Mouse (Mus musculus) bone marrow macrophage, adult 2 months (primary cell): Measurements from ENCODE around the gene Esrrg. TPM values are rescaled to one million over a fixed set of nuclear protein-coding genes. Genes with fewer than 3 reads are reported as not detected.

ENCODE experiments used
- H3K27ac ChIP-seq: 2 replicates; pipeline ENCODE4 v1.5.1; 2012; ENCODE audit warnings: low read depth, low read length; ENCODE audit not compliant: insufficient read depth
- H3K4me1 ChIP-seq: 2 replicates; pipeline ENCODE4 v1.6.1; 2012; ENCODE audit warnings: low read length; ENCODE audit not compliant: control insufficient read depth, insufficient read depth
- H3K4me3 ChIP-seq: 2 replicates; pipeline ENCODE4 v1.5.1; 2012; ENCODE audit warnings: mild to moderate bottlenecking, low read length, moderate library complexity; ENCODE audit not compliant: insufficient read depth
- CTCF ChIP-seq: IDR thresholded peaks from 2 replicates; pipeline ENCODE4 v1.5.1; 2012; ENCODE audit warnings: low read depth, mild to moderate bottlenecking, low read length, moderate library complexity
- POLR2A ChIP-seq: IDR thresholded peaks from 2 replicates; pipeline ENCODE4 v1.6.1; 2012; ENCODE audit warnings: mild to moderate bottlenecking, low read depth, low read length, borderline replicate concordance
- polyA plus RNA-seq: library from polyadenylated mRNA; stranded (reverse); fragments of >200 nt; gene quantifications from 2 replicates; pipeline ENCODE4 v1.2.4, GENCODE M21; 2012; ENCODE audit not compliant: missing spikeins, insufficient read depth, insufficient read length

The Esrrg gene
- polyA plus RNA-seq, 1 experiment: not detected

- no peak overlapping the region for H3K27ac ChIP-seq
- no peaks in the 10 kb centered on the region for H3K4me1 ChIP-seq
- TF ChIP-seq CTCF (no peak), POLR2A (no peak)
- no peak overlapping the region for H3K4me3 ChIP-seq
Measured at GRCm38 (mm10) chr1:187759536-187759935, 150.9 kb downstream of the Esrrg start.

GRCm38 (mm10) chr1:187762641-187763450 lies 154.3 kb downstream of the Esrrg start:
- TF ChIP-seq CTCF: no peak
- no peaks in the 10 kb centered on the region for H3K4me1 ChIP-seq
- no peak overlapping the region for H3K4me3 ChIP-seq
- no peak overlapping the region for H3K27ac ChIP-seq

- H3K27ac ChIP-seq: no peak overlapping the region
- no peaks in the 10 kb centered on the region for H3K4me1 ChIP-seq
- no peak overlapping the region for H3K4me3 ChIP-seq
- TF ChIP-seq POLR2A (no peak), CTCF (no peak)
Measured at GRCm38 (mm10) chr1:187763451-187763755, 154.8 kb downstream of the Esrrg start.

- TF ChIP-seq CTCF (no peak), POLR2A (no peak)
- H3K4me1 ChIP-seq: no peaks in the 10 kb centered on the region
- no peak overlapping the region for H3K4me3 ChIP-seq
- H3K27ac ChIP-seq: no peak overlapping the region
Measured at GRCm38 (mm10) chr1:187763821-187764220, 155.2 kb downstream of the Esrrg start.

- no peak overlapping the region for H3K27ac ChIP-seq
- H3K4me3 ChIP-seq: no peak overlapping the region
- H3K4me1 ChIP-seq: no peaks in the 10 kb centered on the region
- TF ChIP-seq POLR2A: no peak
- no peak for TF ChIP-seq CTCF
Measured at GRCm38 (mm10) chr1:187765577-187765976, 157.0 kb downstream of the Esrrg start.

- H3K4me1 ChIP-seq: no peaks in the 10 kb centered on the region
- TF ChIP-seq CTCF (no peak), POLR2A (no peak)
- H3K27ac ChIP-seq: no peak overlapping the region
- H3K4me3 ChIP-seq: no peak overlapping the region
Measured at GRCm38 (mm10) chr1:187767355-187767754, 158.8 kb downstream of the Esrrg start.

- Histone ChIP-seq H3K27ac (no peak overlapping the region), H3K4me1 (no peaks in the 10 kb centered on the region), H3K4me3 (no peak overlapping the region)
- no peak for TF ChIP-seq POLR2A
- no peak for TF ChIP-seq CTCF
Measured at GRCm38 (mm10) chr1:187770234-187770633, 161.6 kb downstream of the Esrrg start.

- Histone ChIP-seq H3K4me1 (no peaks in the 10 kb centered on the region), H3K4me3 (no peak overlapping the region), H3K27ac (no peak overlapping the region)
- TF ChIP-seq CTCF: no peak
- TF ChIP-seq POLR2A: no peak
Measured at GRCm38 (mm10) chr1:187771067-187771466, 162.5 kb downstream of the Esrrg start.

- H3K27ac ChIP-seq: no peak overlapping the region
- TF ChIP-seq POLR2A (no peak), CTCF (no peak)
- no peak overlapping the region for H3K4me3 ChIP-seq
- no peaks in the 10 kb centered on the region for H3K4me1 ChIP-seq
Measured at GRCm38 (mm10) chr1:187779589-187780178, 171.1 kb downstream of the Esrrg start.

GRCm38 (mm10) chr1:187785226-187785625 lies 176.6 kb downstream of the Esrrg start:
- TF ChIP-seq CTCF: no peak
- no peak for TF ChIP-seq POLR2A
- Histone ChIP-seq H3K4me3 (no peak overlapping the region), H3K27ac (no peak overlapping the region), H3K4me1 (no peaks in the 10 kb centered on the region)
